Mouse (Mus musculus) forebrain, embryonic 16.5 days (tissue): ENCODE measurements at regions not wholly inside any gene's neighbourhood (a gene's known extent, or its start where the extent isn't known, plus 50 kb on each side); places are given as distances from the start of the nearest gene placed in this dataset.
A peak's percentile ranks its signal among the peaks of the same experiment; 100 is the strongest.

ENCODE experiments used
- ATAC-seq: fragments of 200-750 bp; cut with Nextera tagmentation; 2 replicates; pipeline ENCODE4 v1.8.0; 2017; ENCODE audit warnings: mild to moderate bottlenecking, moderate library complexity
- H3K27ac ChIP-seq: fragments of 300-500 bp; sonication (generic); 2 replicates; pipeline ENCODE4 v1.5.1; 2014; ENCODE audit warnings: low read length, control low read depth
- H3K27me3 ChIP-seq: fragments of 300-500 bp; sonication (generic); replicated peaks from 2 replicates; pipeline ENCODE4 v1.6.1; 2014; ENCODE audit warnings: low read length; ENCODE audit not compliant: control insufficient read depth, insufficient read depth
- H3K36me3 ChIP-seq: fragments of 300-500 bp; sonication (generic); 2 replicates; pipeline ENCODE4 v1.6.1; 2014; ENCODE audit not compliant: control insufficient read depth, insufficient read depth
- H3K4me1 ChIP-seq: fragments of 300-500 bp; sonication (generic); replicated peaks from 2 replicates; pipeline ENCODE4 v1.6.1; 2014; ENCODE audit warnings: low read length; ENCODE audit not compliant: control insufficient read depth, insufficient read depth
- H3K4me2 ChIP-seq: fragments of 300-500 bp; sonication (generic); 2 replicates; pipeline ENCODE4 v1.6.1; 2014; ENCODE audit warnings: mild to moderate bottlenecking, low read length, control low read depth
- H3K4me3 ChIP-seq: fragments of 300-500 bp; sonication (generic); replicated peaks from 2 replicates; pipeline ENCODE4 v1.5.1; 2014; ENCODE audit warnings: mild to moderate bottlenecking, low read length, control low read depth
- H3K9ac ChIP-seq: fragments of 300-500 bp; sonication (generic); replicated peaks from 2 replicates; pipeline ENCODE4 v1.6.1; 2014; ENCODE audit warnings: low read depth, low read length, control low read depth
- H3K9me3 ChIP-seq: fragments of 300-500 bp; sonication (generic); 2 replicates; pipeline ENCODE4 v1.6.1; 2016; ENCODE audit warnings: low read length; ENCODE audit not compliant: control insufficient read depth
- WGBS: fragments of 180-500 bp; shearing (Covaris S2); extraction: QIAGEN DNeasy Blood & Tissue Kit; methylation state at CpG from one replicate; pipeline ENCODE4 v1.1.7; 2014; 5-methylcytosine and 5-hydroxymethylcytosine counted together

- WGBS = 43% methylated on average over 1 of the region's 1 CpGs
- H3K4me3 ChIP-seq = no peak overlapping the region
- no peak overlapping the region for H3K4me2 ChIP-seq
- no peaks in the 10 kb centered on the region for H3K9me3 ChIP-seq
- H3K27me3 ChIP-seq = no peaks in the 10 kb centered on the region
- H3K9ac ChIP-seq = no peak overlapping the region
- no peak; the same call in 1 of the 2 replicates for ATAC-seq
- no peaks in the 10 kb centered on the region; the same call in 1 of the 2 replicates for H3K4me1 ChIP-seq
- H3K27ac ChIP-seq = no peak overlapping the region
- H3K36me3 ChIP-seq = no peaks in the 10 kb centered on the region
These were observed 88.0 kb upstream of the Nr2f2 start for GRCm38 (mm10) chr7:70454525-70454924.

- Histone ChIP-seq H3K9ac (no peak overlapping the region), H3K27me3 (no peaks in the 10 kb centered on the region), H3K4me2 (no peak overlapping the region), H3K4me1 (no peaks in the 10 kb centered on the region; the same call in 1 of the 2 replicates), H3K9me3 (no peaks in the 10 kb centered on the region), H3K4me3 (no peak overlapping the region), H3K27ac (no peak overlapping the region), H3K36me3 (no peaks in the 10 kb centered on the region)
- 53% methylated on average over 4 of the region's 4 CpGs for WGBS
- no peak for ATAC-seq
These were observed 86.3 kb upstream of the Nr2f2 start for GRCm38 (mm10) chr7:70452816-70453215.

DNA sequence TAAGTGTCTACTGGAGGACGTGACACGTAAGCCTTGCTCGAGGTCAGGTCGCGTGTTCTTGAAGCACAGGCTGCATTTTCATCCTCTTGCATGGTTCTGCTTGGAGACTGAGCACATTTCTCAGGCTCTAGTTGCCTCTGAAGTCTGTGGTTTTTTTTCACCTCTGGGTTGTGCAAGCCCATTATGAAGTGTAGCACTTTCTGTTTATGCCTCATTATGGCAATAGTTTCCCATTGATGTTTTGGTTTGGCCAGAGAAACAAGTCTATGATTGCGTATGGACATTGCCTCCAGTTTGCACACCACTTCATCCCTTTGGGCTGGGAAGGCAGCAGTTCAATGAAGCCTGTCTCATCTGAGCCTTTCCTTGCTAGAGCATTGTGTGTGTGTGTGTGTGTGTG lies 72.4 kb upstream of the Nr2f2 start:
- 94% methylated on average over 6 of the region's 6 CpGs for WGBS
- ATAC-seq = no peak
- Histone ChIP-seq H3K27ac (no peak overlapping the region), H3K36me3 (no peaks in the 10 kb centered on the region), H3K9me3 (no peaks in the 10 kb centered on the region), H3K4me2 (no peak overlapping the region), H3K9ac (no peak overlapping the region), H3K4me3 (no peak overlapping the region), H3K27me3 (no peaks in the 10 kb centered on the region), H3K4me1 (no peaks in the 10 kb centered on the region)

DNA sequence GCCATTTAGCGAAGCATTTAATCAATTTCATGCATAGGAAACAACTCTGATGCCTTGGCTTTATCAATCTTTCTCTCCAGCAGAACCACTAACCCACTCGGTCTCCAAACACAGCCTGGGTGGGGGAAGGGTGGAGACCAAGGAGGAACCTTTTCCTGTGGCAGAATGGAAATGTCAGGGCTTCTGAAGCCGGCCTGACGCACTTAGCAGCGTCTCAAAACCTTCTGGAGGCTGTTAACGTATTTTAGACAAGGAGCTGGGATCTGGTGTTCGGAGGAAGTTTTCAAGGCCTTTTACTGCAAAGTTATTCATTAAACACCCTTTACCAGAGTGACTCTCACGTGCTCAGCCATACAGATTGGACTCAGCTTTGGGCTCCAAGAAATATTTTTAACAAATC lies 67.3 kb upstream of the Nr2f2 start:
- H3K9me3 ChIP-seq = no peaks in the 10 kb centered on the region
- no peaks in the 10 kb centered on the region for H3K36me3 ChIP-seq
- H3K27me3 ChIP-seq = no peaks in the 10 kb centered on the region
- 63% methylated on average over 8 of the region's 8 CpGs for WGBS
- H3K4me2 ChIP-seq = no peak overlapping the region
- ATAC-seq = no peak
- H3K9ac ChIP-seq = no peak overlapping the region
- no peak overlapping the region for H3K4me3 ChIP-seq
- no peak overlapping the region for H3K27ac ChIP-seq
- H3K4me1 ChIP-seq = no peaks in the 10 kb centered on the region

GRCm38 (mm10) chr7:70433358-70433757 lies 66.8 kb upstream of the Nr2f2 start:
- H3K4me3 ChIP-seq = no peak overlapping the region
- no peaks in the 10 kb centered on the region for H3K36me3 ChIP-seq
- WGBS = 90% methylated on average over 6 of the region's 6 CpGs
- no peaks in the 10 kb centered on the region for H3K27me3 ChIP-seq
- ATAC-seq = no peak
- H3K4me2 ChIP-seq = no peak overlapping the region
- H3K4me1 ChIP-seq = no peaks in the 10 kb centered on the region
- H3K9ac ChIP-seq = no peak overlapping the region
- H3K9me3 ChIP-seq = no peaks in the 10 kb centered on the region
- no peak overlapping the region for H3K27ac ChIP-seq

- no peaks in the 10 kb centered on the region for H3K9me3 ChIP-seq
- H3K36me3 ChIP-seq = no peaks in the 10 kb centered on the region
- H3K4me3 ChIP-seq = no peak overlapping the region
- H3K9ac ChIP-seq = no peak overlapping the region
- no peaks in the 10 kb centered on the region for H3K4me1 ChIP-seq
- WGBS = 66% methylated on average over 2 of the region's 2 CpGs
- H3K27me3 ChIP-seq = no peaks in the 10 kb centered on the region
- H3K27ac ChIP-seq = no peak overlapping the region
- no peak for ATAC-seq
- H3K4me2 ChIP-seq = no peak overlapping the region
These were observed 65.2 kb upstream of the Nr2f2 start for GRCm38 (mm10) chr7:70431712-70432111.

DNA sequence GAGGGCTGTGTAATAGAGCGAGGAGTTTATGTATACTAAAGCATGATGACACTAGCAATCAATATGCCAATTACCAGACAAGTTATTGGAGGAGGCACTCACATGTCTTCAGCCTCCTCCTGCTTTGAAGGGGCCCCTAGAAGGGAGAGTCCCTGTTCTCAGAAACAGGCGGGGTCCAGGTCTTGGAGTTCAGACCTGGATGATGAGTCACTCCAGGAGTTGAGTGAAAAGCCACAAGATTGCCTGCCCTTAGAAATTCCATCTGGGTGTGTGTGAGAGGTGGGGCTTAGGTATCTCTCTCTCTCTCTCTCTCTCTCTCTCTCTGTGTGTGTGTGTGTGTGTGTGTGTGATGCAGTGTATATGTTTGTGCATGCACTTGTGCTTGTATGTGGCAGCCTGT lies 62.8 kb upstream of the Nr2f2 start:
- Histone ChIP-seq H3K4me3 (no peak overlapping the region), H3K4me1 (peaks cover under 1% of the 10 kb centered on the region; the same call in 1 of the 2 replicates), H3K27me3 (no peaks in the 10 kb centered on the region), H3K27ac (no peak overlapping the region), H3K9ac (no peak overlapping the region), H3K9me3 (no peaks in the 10 kb centered on the region), H3K4me2 (no peak overlapping the region), H3K36me3 (no peaks in the 10 kb centered on the region)
- ATAC-seq = no peak
- 56% methylated on average over 2 of the region's 2 CpGs for WGBS

- Histone ChIP-seq H3K4me3 (no peak overlapping the region), H3K36me3 (no peaks in the 10 kb centered on the region), H3K9me3 (no peaks in the 10 kb centered on the region), H3K9ac (no peak overlapping the region), H3K4me1 (peaks cover 5% of the 10 kb centered on the region; the same call in 1 of the 2 replicates), H3K27ac (no peak overlapping the region), H3K27me3 (no peaks in the 10 kb centered on the region), H3K4me2 (no peak overlapping the region)
- WGBS = 4% methylated on average over 4 of the region's 4 CpGs
- peak; percentile 100 for ATAC-seq
These were observed 57.7 kb upstream of the Nr2f2 start for GRCm38 (mm10) chr7:70424231-70424620.

- H3K4me2 ChIP-seq = no peak overlapping the region
- no peak overlapping the region for H3K9ac ChIP-seq
- WGBS = 21% methylated on average over 10 of the region's 10 CpGs
- H3K36me3 ChIP-seq = no peaks in the 10 kb centered on the region
- no peak overlapping the region for H3K4me3 ChIP-seq
- peak; percentile 54 for ATAC-seq
- peaks cover 5% of the 10 kb centered on the region; the same call in 1 of the 2 replicates for H3K4me1 ChIP-seq
- no peaks in the 10 kb centered on the region for H3K9me3 ChIP-seq
- H3K27ac ChIP-seq = no peak overlapping the region
- no peaks in the 10 kb centered on the region for H3K27me3 ChIP-seq
These were observed 57.1 kb upstream of the Nr2f2 start for GRCm38 (mm10) chr7:70423524-70424230.
